Mouse (Mus musculus): Measurements from ENCODE around the gene Cdc42bpb. TPM values are rescaled to one million over a fixed set of nuclear protein-coding genes. Genes with fewer than 3 reads are reported as not detected.

Gene Cdc42bpb
- polyA plus RNA-seq, 1 experiment from 2014 or later = 43.4 TPM

DNA sequence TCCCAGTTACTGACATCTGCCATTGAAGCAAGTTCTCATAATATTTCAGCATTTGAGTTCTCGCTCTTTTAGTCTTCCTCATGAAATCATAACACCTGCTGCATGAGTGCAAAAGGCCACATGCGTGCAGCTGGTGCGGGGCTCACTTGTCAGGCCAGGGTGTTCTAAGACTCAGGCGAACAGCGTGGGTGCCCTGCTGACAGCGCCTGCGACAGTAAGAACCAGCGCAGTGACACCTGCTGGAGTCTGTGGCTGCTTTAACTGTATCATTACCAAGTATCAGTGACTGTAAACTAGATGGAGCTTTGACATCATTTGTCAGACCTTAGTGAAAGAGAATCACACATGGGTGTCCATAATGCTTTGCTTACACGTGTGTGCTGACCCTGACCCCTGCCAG, 126.3 kb downstream of the Cdc42bpb start:
- H3K27ac ChIP-seq (ENCODE audit: low read depth, low read length) = no peak overlapping the region
- H3K4me1 ChIP-seq (ENCODE audit: control insufficient read depth, insufficient read depth, low read length) = no peaks in the 10 kb centered on the region
- no peaks in the 10 kb centered on the region for H3K9me3 ChIP-seq (ENCODE audit: control insufficient read depth, low read length)
- no peak overlapping the region for H3K4me2 ChIP-seq (ENCODE audit: low read depth, low read length)
- WGBS = 74% methylated on average over 9 of the region's 9 CpGs
- H3K27me3 ChIP-seq (ENCODE audit: control insufficient read depth, insufficient read depth, low read length) = no peaks in the 10 kb centered on the region
- no peak overlapping the region for H3K4me3 ChIP-seq (ENCODE audit: low read depth, low read length)
- no peak overlapping the region for H3K9ac ChIP-seq (replicated peaks; ENCODE audit: low read depth, low read length)
- peaks cover 7% of the 10 kb centered on the region for H3K36me3 ChIP-seq (ENCODE audit: control insufficient read depth, insufficient read depth, low read length)
- no peak for ATAC-seq (ENCODE audit: low read depth)

DNA sequence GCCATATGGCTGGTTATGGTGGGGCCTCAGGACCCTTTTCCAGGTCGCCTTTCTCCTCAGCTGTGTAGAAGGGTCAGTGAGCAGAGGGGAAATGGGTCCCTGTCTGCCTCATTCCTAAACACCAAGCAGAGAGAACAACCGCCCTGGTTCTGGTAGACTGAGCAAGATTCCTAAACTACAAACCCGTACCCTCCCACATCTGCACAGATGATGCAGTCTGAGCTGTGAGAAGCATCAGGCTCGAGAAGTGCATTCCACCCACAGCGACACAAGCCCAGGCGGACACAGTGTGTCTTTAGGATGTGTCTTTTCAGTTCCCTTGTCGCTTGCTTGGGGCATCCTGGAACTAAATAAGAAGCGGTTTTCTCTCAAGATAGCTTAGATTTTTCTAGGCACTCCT, 127.4 kb downstream of the Cdc42bpb start:
- H3K27me3 ChIP-seq (ENCODE audit: control insufficient read depth, insufficient read depth, low read length) = no peaks in the 10 kb centered on the region
- ATAC-seq (ENCODE audit: low read depth) = no peak
- H3K4me1 ChIP-seq (ENCODE audit: control insufficient read depth, insufficient read depth, low read length) = no peaks in the 10 kb centered on the region
- no peak overlapping the region for H3K4me3 ChIP-seq (ENCODE audit: low read depth, low read length)
- H3K9me3 ChIP-seq (ENCODE audit: control insufficient read depth, low read length) = no peaks in the 10 kb centered on the region
- H3K4me2 ChIP-seq (ENCODE audit: low read depth, low read length) = no peak overlapping the region
- no peaks in the 10 kb centered on the region; the same call in 1 of the 2 replicates for H3K36me3 ChIP-seq (ENCODE audit: control insufficient read depth, insufficient read depth, low read length)
- H3K9ac ChIP-seq (replicated peaks; ENCODE audit: low read depth, low read length) = no peak overlapping the region
- no peak overlapping the region for H3K27ac ChIP-seq (ENCODE audit: low read depth, low read length)
- WGBS = 87% methylated on average over 8 of the region's 8 CpGs

- H3K9ac ChIP-seq (replicated peaks; ENCODE audit: low read depth, low read length) = no peak overlapping the region
- no peak for ATAC-seq (ENCODE audit: low read depth)
- no peak overlapping the region for H3K4me3 ChIP-seq (ENCODE audit: low read depth, low read length)
- no peak overlapping the region for H3K27ac ChIP-seq (ENCODE audit: low read depth, low read length)
- no peak overlapping the region for H3K4me2 ChIP-seq (ENCODE audit: low read depth, low read length)
- no peaks in the 10 kb centered on the region for H3K4me1 ChIP-seq (ENCODE audit: control insufficient read depth, insufficient read depth, low read length)
- H3K9me3 ChIP-seq (ENCODE audit: control insufficient read depth, low read length) = no peaks in the 10 kb centered on the region
- H3K36me3 ChIP-seq (ENCODE audit: control insufficient read depth, insufficient read depth, low read length) = no peaks in the 10 kb centered on the region; the same call in 1 of the 2 replicates
- no peaks in the 10 kb centered on the region for H3K27me3 ChIP-seq (ENCODE audit: control insufficient read depth, insufficient read depth, low read length)
- 70% methylated on average over 3 of the region's 3 CpGs for WGBS
Measured at GRCm38 (mm10) chr12:111249095-111249494, 128.4 kb downstream of the Cdc42bpb start.

- WGBS = 93% methylated on average over 9 of the region's 9 CpGs
- Histone ChIP-seq H3K27me3 (ENCODE audit: control insufficient read depth, insufficient read depth, low read length) (no peaks in the 10 kb centered on the region), H3K36me3 (ENCODE audit: control insufficient read depth, insufficient read depth, low read length) (peaks cover 4% of the 10 kb centered on the region), H3K4me2 (ENCODE audit: low read depth, low read length) (no peak overlapping the region), H3K9me3 (ENCODE audit: control insufficient read depth, low read length) (no peaks in the 10 kb centered on the region), H3K9ac (replicated peaks; ENCODE audit: low read depth, low read length) (no peak overlapping the region), H3K27ac (ENCODE audit: low read depth, low read length) (no peak overlapping the region), H3K4me3 (ENCODE audit: low read depth, low read length) (no peak overlapping the region), H3K4me1 (ENCODE audit: control insufficient read depth, insufficient read depth, low read length) (no peaks in the 10 kb centered on the region)
- ATAC-seq (ENCODE audit: low read depth) = no peak
Measured at GRCm38 (mm10) chr12:111246808-111247464, 130.6 kb downstream of the Cdc42bpb start.

GRCm38 (mm10) chr12:111245070-111245469, 132.4 kb downstream of the Cdc42bpb start:
- H3K36me3 ChIP-seq (ENCODE audit: control insufficient read depth, insufficient read depth, low read length) = peaks cover 4% of the 10 kb centered on the region
- H3K27me3 ChIP-seq (ENCODE audit: control insufficient read depth, insufficient read depth, low read length) = no peaks in the 10 kb centered on the region
- no peak overlapping the region for H3K9ac ChIP-seq (replicated peaks; ENCODE audit: low read depth, low read length)
- no peak overlapping the region for H3K4me2 ChIP-seq (ENCODE audit: low read depth, low read length)
- no peak overlapping the region for H3K27ac ChIP-seq (ENCODE audit: low read depth, low read length)
- ATAC-seq (ENCODE audit: low read depth) = no peak
- no peaks in the 10 kb centered on the region for H3K4me1 ChIP-seq (ENCODE audit: control insufficient read depth, insufficient read depth, low read length)
- no peaks in the 10 kb centered on the region for H3K9me3 ChIP-seq (ENCODE audit: control insufficient read depth, low read length)
- WGBS = 81% methylated on average over 6 of the region's 6 CpGs
- no peak overlapping the region for H3K4me3 ChIP-seq (ENCODE audit: low read depth, low read length)

DNA sequence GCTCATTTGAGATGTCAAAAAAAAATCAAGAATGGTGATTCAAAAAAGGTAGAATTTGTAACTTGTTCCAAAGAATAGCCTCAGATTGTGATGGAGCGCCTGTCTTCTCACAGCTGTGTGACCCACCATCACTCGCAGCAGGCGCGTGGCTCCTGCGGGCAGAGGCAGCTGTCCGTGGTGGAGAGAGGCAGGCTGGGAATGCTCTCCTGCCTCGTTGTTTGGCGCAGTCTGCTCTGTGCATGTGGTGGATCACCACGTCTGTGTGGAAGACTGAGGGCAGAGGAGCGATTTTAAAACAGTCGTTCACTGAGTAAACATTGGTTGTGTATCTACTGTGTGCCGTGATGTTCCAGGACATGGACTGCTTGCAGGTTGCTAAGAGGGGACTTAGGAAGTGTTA, 133.8 kb downstream of the Cdc42bpb start:
- Histone ChIP-seq H3K4me3 (ENCODE audit: low read depth, low read length) (no peak overlapping the region), H3K27me3 (ENCODE audit: control insufficient read depth, insufficient read depth, low read length) (no peaks in the 10 kb centered on the region)

More for the DNA sequence above, 133.8 kb downstream of the Cdc42bpb start:
- no peak for ATAC-seq (ENCODE audit: low read depth)
- Histone ChIP-seq H3K9ac (replicated peaks; ENCODE audit: low read depth, low read length) (no peak overlapping the region), H3K27ac (ENCODE audit: low read depth, low read length) (no peak overlapping the region), H3K36me3 (ENCODE audit: control insufficient read depth, insufficient read depth, low read length) (peaks cover 4% of the 10 kb centered on the region), H3K4me1 (ENCODE audit: control insufficient read depth, insufficient read depth, low read length) (no peaks in the 10 kb centered on the region), H3K4me2 (ENCODE audit: low read depth, low read length) (no peak overlapping the region), H3K9me3 (ENCODE audit: control insufficient read depth, low read length) (no peaks in the 10 kb centered on the region)
- WGBS = 91% methylated on average over 12 of the region's 12 CpGs

Other genes with a start within 250 kb of the Cdc42bpb start
- 20.1 and 22.1 TPM in 2 replicates for gene Traf3, start 211.3 kb downstream of the Cdc42bpb start, polyA plus RNA-seq (2014; fragmentation: Nextera tagmentation; extraction: Ambion mirVana)
- gene 4930595D18Rik, start 193.2 kb downstream of the Cdc42bpb start, polyA plus RNA-seq (2014; fragmentation: Nextera tagmentation; extraction: Ambion mirVana) = not detected in 2 replicates
- 15.6 and 28.1 TPM in 2 replicates for gene Amn, start 106.6 kb downstream of the Cdc42bpb start, polyA plus RNA-seq (2014; fragmentation: Nextera tagmentation; extraction: Ambion mirVana)
- gene Lbhd2, start 29.1 kb upstream of the Cdc42bpb start, polyA plus RNA-seq (2014; fragmentation: Nextera tagmentation; extraction: Ambion mirVana) = 0.43 and 1.5 TPM in 2 replicates
- 1.2 and 2.0 TPM in 2 replicates for gene Exoc3l4, start 39.3 kb upstream of the Cdc42bpb start, polyA plus RNA-seq (2014; fragmentation: Nextera tagmentation; extraction: Ambion mirVana)
- gene Tnfaip2, start 64.8 kb upstream of the Cdc42bpb start, polyA plus RNA-seq (2014; fragmentation: Nextera tagmentation; extraction: Ambion mirVana) = 0.81 TPM in 1 of 2 replicates, not detected in the other
- 1.3 and 1.5 TPM in 2 replicates for gene Gm266, start 108.1 kb upstream of the Cdc42bpb start, polyA plus RNA-seq (2014; fragmentation: Nextera tagmentation; extraction: Ambion mirVana)
- 518 and 558 TPM in 2 replicates for gene Eif5, start 160.3 kb upstream of the Cdc42bpb start, polyA plus RNA-seq (2014; fragmentation: Nextera tagmentation; extraction: Ambion mirVana)
- gene Mark3, start 196.8 kb upstream of the Cdc42bpb start, polyA plus RNA-seq (2014; fragmentation: Nextera tagmentation; extraction: Ambion mirVana) = 78.1 and 83.7 TPM in 2 replicates

Measured in neural tube, embryonic 14.5 days (tissue).